Mouse (Mus musculus) heart, postnatal 0 days (tissue): Measurements from ENCODE around the gene Atp23. TPM values are rescaled to one million over a fixed set of nuclear protein-coding genes. Genes with fewer than 3 reads are reported as not detected.

Source experiments
- ATAC-seq: fragments of 200-750 bp; cut with Nextera tagmentation; 2 replicates; pipeline ENCODE4 v1.8.0; 2017; ENCODE audit warnings: low read depth, moderate number of reproducible peaks, moderate library complexity; ENCODE audit not compliant: insufficient read depth
- DNase-seq: peaks from one replicate; pipeline ENCODE4 v3.0.0-alpha.2; 2016; ENCODE audit warnings: low spot score
- H3K27ac ChIP-seq: fragments of 300-500 bp; sonication (generic); 2 replicates; pipeline ENCODE4 v1.5.1; 2014; ENCODE audit warnings: low read depth, mild to moderate bottlenecking
- H3K27me3 ChIP-seq: fragments of 300-500 bp; sonication (generic); 2 replicates; pipeline ENCODE4 v1.6.1; 2014; ENCODE audit warnings: low read length, mixed read lengths; ENCODE audit not compliant: control insufficient read depth, insufficient read depth
- H3K36me3 ChIP-seq: fragments of 300-500 bp; sonication (generic); replicated peaks from 2 replicates; pipeline ENCODE4 v1.6.1; 2014; ENCODE audit warnings: low read length, mixed read lengths; ENCODE audit not compliant: control insufficient read depth, insufficient read depth
- H3K4me1 ChIP-seq: fragments of 300-500 bp; sonication (generic); 2 replicates; pipeline ENCODE4 v1.6.1; 2014; ENCODE audit warnings: antibody characterized with exemption; ENCODE audit not compliant: control insufficient read depth, insufficient read depth
- H3K4me2 ChIP-seq: fragments of 300-500 bp; sonication (generic); 2 replicates; pipeline ENCODE4 v1.6.1; 2014; ENCODE audit warnings: low read depth, mild to moderate bottlenecking, low read length, moderate library complexity
- H3K4me3 ChIP-seq: fragments of 300-500 bp; sonication (generic); 2 replicates; pipeline ENCODE4 v1.5.1; 2014; ENCODE audit warnings: low read depth, low read length
- H3K9ac ChIP-seq: fragments of 300-500 bp; sonication (generic); replicated peaks from 2 replicates; pipeline ENCODE4 v1.6.1; 2014; ENCODE audit warnings: low read depth, low read length, mixed read lengths
- H3K9me3 ChIP-seq: fragments of 300-500 bp; sonication (generic); replicated peaks from 2 replicates; pipeline ENCODE4 v1.6.1; 2016; ENCODE audit warnings: low read length; ENCODE audit not compliant: control insufficient read depth
- CTCF ChIP-seq: IDR thresholded peaks from 2 replicates; pipeline ENCODE4 v1.5.1; 2016; ENCODE audit warnings: antibody characterized with exemption, control low read depth, low read depth
- EP300 ChIP-seq: IDR thresholded peaks from 2 replicates; pipeline ENCODE4 v1.6.1; 2016; ENCODE audit warnings: antibody characterized with exemption, low read depth
- WGBS: fragments of 180-500 bp; shearing (Covaris S2); extraction: QIAGEN DNeasy Blood & Tissue Kit; methylation state at CpG from one replicate; pipeline ENCODE4 v1.1.7; 2014; 5-methylcytosine and 5-hydroxymethylcytosine counted together
- polyA plus RNA-seq: library from polyadenylated mRNA; unstranded; fragments of >200 nt; fragmentation: Nextera tagmentation; extraction: Ambion mirVana; gene quantifications from 2 replicates; pipeline ENCODE4 v1.2.1, GENCODE M21; 2015
- total RNA-seq: library from RNA; depleted of rRNA; stranded (reverse); fragments of >200 nt; gene quantifications from 2 replicates; pipeline ENCODE4 v1.2.3, GENCODE M21; 2014; ENCODE audit warnings: low replicate concordance

Atp23 gene
- total and polyA plus RNA-seq, 2 experiments from 2014 or later, result 7.8 to 10.2 TPM

GRCm38 (mm10) chr10:126914288-126914687 is 13.1 kb upstream of the Atp23 start:
- H3K4me3 ChIP-seq, result no peak overlapping the region
- no peaks in the 10 kb centered on the region for H3K4me1 ChIP-seq
- no peak for TF ChIP-seq EP300
- TF ChIP-seq CTCF, result no peak
- WGBS, result 88% methylated on average over 5 of the region's 5 CpGs
- H3K4me2 ChIP-seq, result no peak overlapping the region
- no peak overlapping the region for H3K9ac ChIP-seq
- H3K36me3 ChIP-seq, result no peaks in the 10 kb centered on the region
- DNase-seq (no peak), ATAC-seq (no peak)
- no peak overlapping the region for H3K27ac ChIP-seq
- no peaks in the 10 kb centered on the region for H3K9me3 ChIP-seq
- H3K27me3 ChIP-seq, result no peaks in the 10 kb centered on the region

GRCm38 (mm10) chr10:126911479-126911878 is 10.3 kb upstream of the Atp23 start:
- no peaks in the 10 kb centered on the region for H3K27me3 ChIP-seq
- H3K4me1 ChIP-seq, result no peaks in the 10 kb centered on the region
- H3K4me3 ChIP-seq, result no peak overlapping the region
- no peak for ATAC-seq
- H3K27ac ChIP-seq, result no peak overlapping the region
- 72% methylated on average over 1 of the region's 1 CpGs for WGBS
- no peaks in the 10 kb centered on the region for H3K9me3 ChIP-seq
- H3K9ac ChIP-seq, result no peak overlapping the region
- TF ChIP-seq EP300 (no peak), CTCF (no peak)
- no peaks in the 10 kb centered on the region for H3K36me3 ChIP-seq
- no peak for DNase-seq
- no peak overlapping the region for H3K4me2 ChIP-seq

DNA sequence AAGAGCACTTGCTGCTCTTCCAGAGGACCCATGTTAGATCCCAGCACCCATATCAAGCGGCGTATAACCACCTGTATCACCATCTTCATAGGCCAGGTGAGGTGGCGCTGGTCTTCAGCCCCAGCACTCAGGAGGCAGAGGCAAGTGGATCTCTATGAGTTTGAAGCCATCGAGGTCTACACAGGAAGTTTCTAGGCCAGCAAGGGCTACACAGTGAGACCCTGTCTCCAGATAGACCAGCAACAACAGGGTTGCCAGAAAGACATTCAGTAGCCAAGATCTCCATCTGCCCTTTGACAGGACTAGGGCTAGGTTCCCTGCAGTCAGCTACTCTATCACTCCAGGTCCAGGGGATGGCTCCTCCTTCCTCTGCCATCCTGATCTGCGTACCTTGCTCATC is 5.7 kb upstream of the Atp23 start:
- Histone ChIP-seq H3K9ac (no peak overlapping the region), H3K4me3 (no peak overlapping the region), H3K27me3 (no peaks in the 10 kb centered on the region), H3K4me1 (no peaks in the 10 kb centered on the region), H3K9me3 (no peaks in the 10 kb centered on the region), H3K27ac (no peak overlapping the region), H3K36me3 (no peaks in the 10 kb centered on the region), H3K4me2 (no peak overlapping the region)
- ATAC-seq (no peak), DNase-seq (no peak)
- TF ChIP-seq CTCF (no peak), EP300 (no peak)
- WGBS, result 89% methylated on average over 5 of the region's 5 CpGs

GRCm38 (mm10) chr10:126905650-126906075 is 4.5 kb upstream of the Atp23 start:
- peak overlapping the region; percentile 69 for H3K4me2 ChIP-seq
- no peaks in the 10 kb centered on the region for H3K36me3 ChIP-seq
- H3K9ac ChIP-seq, result peak overlapping the region; percentile 52
- H3K4me1 ChIP-seq, result peaks cover 5% of the 10 kb centered on the region; the same call in 1 of the 2 replicates
- under 1% methylated on average over 30 of the region's 30 CpGs for WGBS
- peak; percentile 93 for DNase-seq
- peak; percentile 85 for ATAC-seq
- no peaks in the 10 kb centered on the region for H3K27me3 ChIP-seq
- H3K27ac ChIP-seq, result peak overlapping the region; percentile 90
- H3K4me3 ChIP-seq, result peak overlapping the region; percentile 54
- no peaks in the 10 kb centered on the region for H3K9me3 ChIP-seq
- TF ChIP-seq CTCF, result no peak
- 0 out of 2 replicates have a peak, but pooled peaks have one; percentile 71 for TF ChIP-seq EP300

- H3K27ac ChIP-seq, result peak overlapping the region; percentile 90
- no peaks in the 10 kb centered on the region for H3K9me3 ChIP-seq
- H3K4me1 ChIP-seq, result peaks cover 8% of the 10 kb centered on the region; the same call in 1 of the 2 replicates
- DNase-seq (no peak), ATAC-seq (no peak)
- no peaks in the 10 kb centered on the region for H3K36me3 ChIP-seq
- TF ChIP-seq CTCF (peak; percentile 21; the same call in 1 of the 2 replicates), EP300 (no peak)
- H3K9ac ChIP-seq, result no peak overlapping the region
- WGBS, result 70% methylated on average over 8 of the region's 8 CpGs
- H3K27me3 ChIP-seq, result no peaks in the 10 kb centered on the region
- peak overlapping the region; percentile 69; the same call in 1 of the 2 replicates for H3K4me2 ChIP-seq
- peak overlapping the region; percentile 54 for H3K4me3 ChIP-seq
Observed at GRCm38 (mm10) chr10:126905086-126905485, 3.9 kb upstream of the Atp23 start.

GRCm38 (mm10) chr10:126904221-126904620 is 3.1 kb upstream of the Atp23 start:
- DNase-seq (no peak), ATAC-seq (no peak)
- H3K4me3 ChIP-seq, result no peak overlapping the region
- TF ChIP-seq CTCF, result no peak
- no peak for TF ChIP-seq EP300
- no peaks in the 10 kb centered on the region for H3K27me3 ChIP-seq
- 25% methylated on average over 5 of the region's 5 CpGs for WGBS
- H3K9ac ChIP-seq, result no peak overlapping the region
- peaks cover 8% of the 10 kb centered on the region; the same call in 1 of the 2 replicates for H3K4me1 ChIP-seq
- no peak overlapping the region for H3K4me2 ChIP-seq
- H3K36me3 ChIP-seq, result no peaks in the 10 kb centered on the region; the same call in 1 of the 2 replicates
- no peak overlapping the region for H3K27ac ChIP-seq
- no peaks in the 10 kb centered on the region for H3K9me3 ChIP-seq
